Mouse (Mus musculus) forebrain, embryonic 15.5 days (tissue): ENCODE measurements around the gene Neurl1a. TPM values are rescaled to one million over a fixed set of nuclear protein-coding genes. Genes with fewer than 3 reads are reported as not detected.

Source experiments
- ATAC-seq: fragments of 200-750 bp; cut with Nextera tagmentation; replicated peaks from 2 replicates; pipeline ENCODE4 v1.8.0; 2017; ENCODE audit warnings: mild to moderate bottlenecking, moderate TSS enrichment, moderate library complexity
- H3K27ac ChIP-seq: fragments of 300-500 bp; sonication (generic); replicated peaks from 2 replicates; pipeline ENCODE4 v1.5.1; 2015; ENCODE audit warnings: mild to moderate bottlenecking, inconsistent platforms
- H3K27me3 ChIP-seq: fragments of 300-500 bp; sonication (generic); 2 replicates; pipeline ENCODE4 v1.6.1; 2015; ENCODE audit warnings: inconsistent platforms
- H3K36me3 ChIP-seq: fragments of 300-500 bp; sonication (generic); 2 replicates; pipeline ENCODE4 v1.6.1; 2015; ENCODE audit warnings: mild to moderate bottlenecking, inconsistent platforms
- H3K4me1 ChIP-seq: fragments of 300-500 bp; sonication (generic); 2 replicates; pipeline ENCODE4 v1.6.1; 2015; ENCODE audit warnings: inconsistent platforms
- H3K4me2 ChIP-seq: fragments of 300-500 bp; sonication (generic); replicated peaks from 2 replicates; pipeline ENCODE4 v1.6.1; 2015; ENCODE audit warnings: mild to moderate bottlenecking, inconsistent platforms
- H3K4me3 ChIP-seq: fragments of 300-500 bp; sonication (generic); 2 replicates; pipeline ENCODE4 v1.5.1; 2015; ENCODE audit warnings: mild to moderate bottlenecking, inconsistent platforms
- H3K9ac ChIP-seq: fragments of 300-500 bp; sonication (generic); replicated peaks from 2 replicates; pipeline ENCODE4 v1.6.1; 2015; ENCODE audit warnings: mild to moderate bottlenecking, inconsistent platforms
- H3K9me3 ChIP-seq: fragments of 300-500 bp; sonication (generic); 2 replicates; pipeline ENCODE4 v1.6.1; 2016; ENCODE audit warnings: inconsistent platforms
- WGBS: fragments of 180-500 bp; shearing (Covaris S2); methylation state at CpG from one replicate; pipeline ENCODE4 v1.1.7; 2015; ENCODE audit warnings: mixed read lengths; 5-methylcytosine and 5-hydroxymethylcytosine counted together
- polyA plus RNA-seq: library from polyadenylated mRNA; unstranded; fragments of >200 nt; fragmentation: Nextera tagmentation; extraction: Ambion mirVana; gene quantifications from 2 replicates; pipeline ENCODE4 v1.2.1, GENCODE M21; 2015

Gene Neurl1a
- polyA plus RNA-seq, 1 experiment from 2014 or later, result 7.9 TPM

GRCm38 (mm10) chr19:47221006-47221405 is 42.4 kb downstream of the Neurl1a start:
- Histone ChIP-seq H3K4me3 (no peak overlapping the region), H3K4me1 (no peaks in the 10 kb centered on the region), H3K27ac (no peak overlapping the region), H3K9ac (no peak overlapping the region), H3K9me3 (no peaks in the 10 kb centered on the region), H3K27me3 (no peaks in the 10 kb centered on the region), H3K36me3 (no peaks in the 10 kb centered on the region), H3K4me2 (no peak overlapping the region)
- ATAC-seq, result no peak
- 81% methylated on average over 4 of the region's 4 CpGs for WGBS

GRCm38 (mm10) chr19:47221500-47222153 is 43.0 kb downstream of the Neurl1a start:
- no peak overlapping the region for H3K9ac ChIP-seq
- no peak overlapping the region for H3K27ac ChIP-seq
- WGBS, result 67% methylated on average over 7 of the region's 7 CpGs
- H3K4me1 ChIP-seq, result no peaks in the 10 kb centered on the region
- no peaks in the 10 kb centered on the region for H3K9me3 ChIP-seq
- no peak overlapping the region for H3K4me3 ChIP-seq
- no peaks in the 10 kb centered on the region for H3K27me3 ChIP-seq
- no peaks in the 10 kb centered on the region for H3K36me3 ChIP-seq
- no peak overlapping the region for H3K4me2 ChIP-seq
- no peak for ATAC-seq

GRCm38 (mm10) chr19:47222154-47222840 is 43.7 kb downstream of the Neurl1a start:
- Histone ChIP-seq H3K4me2 (no peak overlapping the region), H3K9ac (no peak overlapping the region), H3K27me3 (no peaks in the 10 kb centered on the region), H3K27ac (no peak overlapping the region), H3K36me3 (no peaks in the 10 kb centered on the region), H3K9me3 (no peaks in the 10 kb centered on the region), H3K4me3 (no peak overlapping the region), H3K4me1 (no peaks in the 10 kb centered on the region)
- no peak for ATAC-seq
- 86% methylated on average over 8 of the region's 8 CpGs for WGBS

- 70% methylated on average over 15 of the region's 15 CpGs for WGBS
- no peaks in the 10 kb centered on the region for H3K27me3 ChIP-seq
- no peak overlapping the region for H3K9ac ChIP-seq
- no peaks in the 10 kb centered on the region for H3K36me3 ChIP-seq
- H3K27ac ChIP-seq, result no peak overlapping the region
- no peak for ATAC-seq
- H3K4me1 ChIP-seq, result no peaks in the 10 kb centered on the region
- no peak overlapping the region for H3K4me2 ChIP-seq
- H3K9me3 ChIP-seq, result no peaks in the 10 kb centered on the region
- no peak overlapping the region for H3K4me3 ChIP-seq
These were observed 44.4 kb downstream of the Neurl1a start for GRCm38 (mm10) chr19:47222841-47223557.

GRCm38 (mm10) chr19:47224743-47225142 is 46.1 kb downstream of the Neurl1a start:
- no peaks in the 10 kb centered on the region for H3K27me3 ChIP-seq
- no peak overlapping the region for H3K27ac ChIP-seq
- H3K9ac ChIP-seq, result no peak overlapping the region
- H3K4me2 ChIP-seq, result no peak overlapping the region
- H3K4me3 ChIP-seq, result no peak overlapping the region
- peaks cover 9% of the 10 kb centered on the region for H3K4me1 ChIP-seq
- no peak for ATAC-seq
- no peaks in the 10 kb centered on the region for H3K36me3 ChIP-seq
- no peaks in the 10 kb centered on the region for H3K9me3 ChIP-seq
- WGBS, result 86% methylated on average over 4 of the region's 4 CpGs

GRCm38 (mm10) chr19:47225791-47226190 is 47.2 kb downstream of the Neurl1a start:
- no peak overlapping the region for H3K9ac ChIP-seq
- H3K4me3 ChIP-seq, result no peak overlapping the region
- no peak overlapping the region for H3K4me2 ChIP-seq
- WGBS, result 84% methylated on average over 5 of the region's 5 CpGs
- no peaks in the 10 kb centered on the region for H3K27me3 ChIP-seq
- no peak overlapping the region for H3K27ac ChIP-seq
- H3K9me3 ChIP-seq, result no peaks in the 10 kb centered on the region
- peaks cover 9% of the 10 kb centered on the region for H3K4me1 ChIP-seq
- H3K36me3 ChIP-seq, result no peaks in the 10 kb centered on the region
- no peak for ATAC-seq

GRCm38 (mm10) chr19:47228725-47229252 is 50.2 kb downstream of the Neurl1a start:
- H3K9me3 ChIP-seq, result no peaks in the 10 kb centered on the region
- H3K36me3 ChIP-seq, result no peaks in the 10 kb centered on the region
- ATAC-seq, result 0 out of 2 replicates have a peak, but pooled peaks have one; percentile 38
- H3K4me1 ChIP-seq, result peaks cover 9% of the 10 kb centered on the region
- WGBS, result 9% methylated on average over 17 of the region's 17 CpGs
- no peak overlapping the region for H3K9ac ChIP-seq
- no peak overlapping the region for H3K27ac ChIP-seq
- peak overlapping the region; percentile 31 for H3K4me2 ChIP-seq
- H3K4me3 ChIP-seq, result no peak overlapping the region
- H3K27me3 ChIP-seq, result no peaks in the 10 kb centered on the region

- Histone ChIP-seq H3K27me3 (no peaks in the 10 kb centered on the region), H3K27ac (no peak overlapping the region), H3K9me3 (no peaks in the 10 kb centered on the region), H3K4me1 (peaks cover 9% of the 10 kb centered on the region), H3K36me3 (no peaks in the 10 kb centered on the region), H3K4me3 (no peak overlapping the region), H3K9ac (no peak overlapping the region), H3K4me2 (no peak overlapping the region)
- WGBS, result 76% methylated on average over 5 of the region's 5 CpGs
- no peak for ATAC-seq
These were observed 50.8 kb downstream of the Neurl1a start for GRCm38 (mm10) chr19:47229461-47229860.

GRCm38 (mm10) chr19:47230082-47230481 is 51.5 kb downstream of the Neurl1a start:
- Histone ChIP-seq H3K9me3 (no peaks in the 10 kb centered on the region), H3K4me2 (no peak overlapping the region)
- WGBS, result 95% methylated on average over 7 of the region's 7 CpGs

GRCm38 (mm10) chr19:47230682-47231081 is 52.1 kb downstream of the Neurl1a start:
- Histone ChIP-seq H3K4me3 (no peak overlapping the region), H3K4me1 (peaks cover 9% of the 10 kb centered on the region), H3K27me3 (no peaks in the 10 kb centered on the region), H3K27ac (no peak overlapping the region), H3K9ac (no peak overlapping the region), H3K4me2 (no peak overlapping the region), H3K9me3 (no peaks in the 10 kb centered on the region), H3K36me3 (no peaks in the 10 kb centered on the region)
- ATAC-seq, result no peak
- 75% methylated on average over 8 of the region's 8 CpGs for WGBS

More at GRCm38 (mm10) chr19:47230082-47230481, 51.5 kb downstream of the Neurl1a start:
- no peak for ATAC-seq
- Histone ChIP-seq H3K9ac (no peak overlapping the region), H3K4me1 (peaks cover 9% of the 10 kb centered on the region), H3K27ac (no peak overlapping the region), H3K27me3 (no peaks in the 10 kb centered on the region), H3K36me3 (no peaks in the 10 kb centered on the region), H3K4me3 (no peak overlapping the region)

GRCm38 (mm10) chr19:47231389-47231788 is 52.8 kb downstream of the Neurl1a start:
- WGBS, result 84% methylated on average over 6 of the region's 6 CpGs
- no peak overlapping the region for H3K9ac ChIP-seq
- no peak overlapping the region for H3K4me2 ChIP-seq
- H3K36me3 ChIP-seq, result no peaks in the 10 kb centered on the region
- H3K4me3 ChIP-seq, result no peak overlapping the region
- ATAC-seq, result no peak
- no peaks in the 10 kb centered on the region for H3K9me3 ChIP-seq
- peaks cover 9% of the 10 kb centered on the region for H3K4me1 ChIP-seq
- no peak overlapping the region for H3K27ac ChIP-seq
- H3K27me3 ChIP-seq, result no peaks in the 10 kb centered on the region
